Mouse (Mus musculus): Measurements from ENCODE around the gene Pfkfb3. TPM values are rescaled to one million over a fixed set of nuclear protein-coding genes. Genes with fewer than 3 reads are reported as not detected.

Pfkfb3 gene
- polyA plus RNA-seq, 1 experiment from 2014 or later, result 35.7 TPM

- no peak overlapping the region for H3K27ac ChIP-seq
- no peak for ATAC-seq (replicated peaks)
- no peak overlapping the region for H3K9ac ChIP-seq
- no peaks in the 10 kb centered on the region for H3K36me3 ChIP-seq (replicated peaks)
- H3K27me3 ChIP-seq (replicated peaks), result no peaks in the 10 kb centered on the region
- no peaks in the 10 kb centered on the region for H3K9me3 ChIP-seq
- no peak overlapping the region for H3K4me3 ChIP-seq
- 91% methylated on average over 3 of the region's 3 CpGs for WGBS
- H3K4me1 ChIP-seq, result no peaks in the 10 kb centered on the region
- no peak overlapping the region for H3K4me2 ChIP-seq
Observed at GRCm38 (mm10) chr2:11422384-11422783, 131.5 kb downstream of the Pfkfb3 start.

Other genes starting within 250 kb of the Pfkfb3 start
- gene Rbm17, start 50.1 kb upstream of the Pfkfb3 start, polyA plus RNA-seq (2015; fragmentation: Nextera tagmentation; extraction: Ambion mirVana), result 122 and 129 TPM in 2 replicates
- gene Gm17490, start 72.2 kb upstream of the Pfkfb3 start, polyA plus RNA-seq (2015; fragmentation: Nextera tagmentation; extraction: Ambion mirVana), result not detected in 2 replicates
- gene Il2ra, start 88.7 kb upstream of the Pfkfb3 start, polyA plus RNA-seq (2015; fragmentation: Nextera tagmentation; extraction: Ambion mirVana), result 0.04 TPM in 1 of 2 replicates, not detected in the other
- gene Il15ra, start 151.2 kb upstream of the Pfkfb3 start, polyA plus RNA-seq (2015; fragmentation: Nextera tagmentation; extraction: Ambion mirVana), result 0.59 and 1.3 TPM in 2 replicates
- gene Fbh1, start 223.5 kb upstream of the Pfkfb3 start, polyA plus RNA-seq (2015; fragmentation: Nextera tagmentation; extraction: Ambion mirVana), result 133 TPM in 2 replicates
- gene Ankrd16, start 223.8 kb upstream of the Pfkfb3 start, polyA plus RNA-seq (2015; fragmentation: Nextera tagmentation; extraction: Ambion mirVana), result 49.3 and 55.4 TPM in 2 replicates

All from midbrain, embryonic 15.5 days (tissue).